Mouse (Mus musculus): ENCODE results near the gene Bbs2. TPM values are rescaled to one million over a fixed set of nuclear protein-coding genes. Genes with fewer than 3 reads are reported as not detected.

The Bbs2 gene
- polyA plus RNA-seq (2012; rRNA removed; ENCODE audit: low replicate concordance), result 4.4 and 5.7 TPM in 2 replicates

DNA sequence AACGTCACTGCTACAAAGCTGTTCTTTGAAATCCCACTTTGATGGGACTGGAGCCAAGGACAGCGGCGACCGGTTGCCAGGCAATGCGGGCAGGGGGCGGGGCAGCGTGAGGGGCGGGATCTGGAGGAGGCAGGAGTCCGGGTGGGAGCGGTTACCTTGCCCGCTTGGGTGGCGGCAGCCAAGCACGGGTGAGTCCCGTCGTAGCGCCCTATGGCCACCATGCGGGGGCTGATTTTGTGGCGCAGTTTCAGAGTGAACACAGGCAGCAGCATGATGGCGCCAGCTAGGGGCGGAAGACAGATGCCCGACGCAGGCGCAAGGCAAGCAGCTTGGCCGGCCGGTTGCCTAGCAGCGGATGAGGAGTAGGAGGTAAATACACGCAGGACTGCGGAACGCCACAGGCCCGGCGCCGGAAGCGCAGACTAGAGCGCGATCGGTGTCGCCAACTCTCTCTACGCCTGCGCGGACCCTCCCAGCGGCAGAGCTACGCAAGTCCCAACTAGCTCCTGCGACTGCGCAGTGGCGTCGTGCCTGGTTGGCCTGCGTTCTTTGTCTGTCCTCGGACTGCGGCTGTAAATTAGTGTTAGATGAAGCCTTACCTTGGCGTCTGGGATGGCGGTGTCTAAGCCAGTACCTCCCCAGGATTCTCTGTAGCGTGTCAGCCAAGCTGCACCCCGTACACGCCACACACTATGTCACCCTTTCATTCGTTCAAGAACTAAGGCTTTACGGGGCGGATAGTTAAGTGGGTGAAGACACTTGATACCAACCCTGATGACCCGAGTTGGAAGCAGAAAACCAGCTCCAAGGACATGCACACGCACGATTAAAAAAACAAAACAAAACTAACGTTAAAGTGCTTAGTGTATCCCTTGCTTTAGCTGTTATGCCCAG lies at the start of gene Bbs2:
Gene Bbs2 (minus strand): TSS at position 848 of the 894 bp plus-strand sequence.

DNA sequence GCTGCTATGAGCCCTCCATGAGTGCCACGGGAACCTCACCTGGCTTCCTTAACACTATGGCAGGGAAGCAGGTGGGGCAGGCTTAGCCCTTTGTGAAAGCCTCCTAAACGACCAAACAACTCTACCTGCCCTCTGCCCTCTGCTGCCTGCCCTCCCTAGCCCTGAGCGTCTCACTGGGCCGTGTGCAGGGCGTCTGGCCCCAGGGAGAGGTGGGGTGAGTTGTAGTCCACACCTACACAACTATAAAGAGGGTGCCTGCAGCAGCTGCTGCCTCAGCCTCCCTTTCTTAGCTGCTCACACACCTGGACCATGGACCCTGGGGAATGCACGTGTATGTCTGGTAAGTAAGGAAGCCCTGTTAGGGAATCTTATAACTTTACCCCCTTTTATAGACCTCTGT lies 38.2 kb upstream of the Bbs2 start, which contains the start of gene Mt4:
Gene Mt4 (plus strand): TSS at position 265 of the 400 bp plus-strand sequence.

DNA sequence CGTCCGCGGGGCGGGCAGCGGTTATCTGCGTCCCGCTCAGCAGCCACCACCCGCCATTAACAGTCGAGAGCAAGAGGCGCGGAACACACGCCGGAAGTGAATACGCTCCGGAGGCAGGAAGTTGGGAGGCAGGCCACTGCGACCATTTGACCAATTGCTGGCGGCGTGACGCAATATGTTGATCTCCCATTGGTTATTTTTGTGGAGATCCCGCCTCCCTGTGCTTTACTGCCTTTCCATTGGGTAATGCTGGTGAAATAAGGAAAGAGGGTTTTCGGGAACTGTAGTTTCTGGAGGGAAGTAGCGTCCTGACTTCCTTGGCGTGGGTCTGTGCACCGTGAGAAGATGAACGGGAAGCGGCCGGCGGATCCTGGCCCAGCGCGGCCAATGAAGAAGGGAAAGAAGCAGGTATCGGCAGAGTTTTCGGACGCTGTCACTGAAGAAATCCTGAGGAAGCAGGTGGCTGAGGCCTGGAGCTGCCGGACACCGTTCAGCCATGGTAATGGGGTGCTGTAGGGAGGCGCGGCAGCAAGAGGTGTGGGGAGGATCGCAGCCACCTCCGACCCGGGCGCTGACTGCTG lies 61.7 kb downstream of the Bbs2 start, which contains the start of the genes Nudt21 and Ogfod1:
Gene Nudt21 (minus strand): TSS at position 88 of the 581 bp plus-strand sequence.
Gene Ogfod1 (plus strand): TSS at position 255 of the 581 bp plus-strand sequence.

Other genes with a start within 250 kb of the Bbs2 start
- 50.2 and 92.0 TPM in 2 replicates for gene Amfr, start 86.1 kb downstream of the Bbs2 start, polyA plus RNA-seq (2012; rRNA removed; ENCODE audit: low replicate concordance)
- 90.2 and 110 TPM in 2 replicates for gene Nudt21, start 61.9 kb downstream of the Bbs2 start, polyA plus RNA-seq (2012; rRNA removed; ENCODE audit: low replicate concordance)
- 1.3 and 1.6 TPM in 2 replicates for gene Ogfod1, start 61.7 kb downstream of the Bbs2 start, polyA plus RNA-seq (2012; rRNA removed; ENCODE audit: low replicate concordance)
- gene Mt4, start 38.3 kb upstream of the Bbs2 start, polyA plus RNA-seq (2012; rRNA removed; ENCODE audit: low replicate concordance), result not detected in 2 replicates
- 1.6 and 2.2 TPM in 2 replicates for gene Mt3, start 53.7 kb upstream of the Bbs2 start, polyA plus RNA-seq (2012; rRNA removed; ENCODE audit: low replicate concordance)
- 30.7 and 76.9 TPM in 2 replicates for gene Mt2, start 73.7 kb upstream of the Bbs2 start, polyA plus RNA-seq (2012; rRNA removed; ENCODE audit: low replicate concordance)
- 1,406 and 2,937 TPM in 2 replicates for gene Mt1, start 80.2 kb upstream of the Bbs2 start, polyA plus RNA-seq (2012; rRNA removed; ENCODE audit: low replicate concordance)
- 4.1 and 6.2 TPM in 2 replicates for gene Nup93, start 115.6 kb upstream of the Bbs2 start, polyA plus RNA-seq (2012; rRNA removed; ENCODE audit: low replicate concordance)
- gene Slc12a3, start 230.3 kb upstream of the Bbs2 start, polyA plus RNA-seq (2012; rRNA removed; ENCODE audit: low replicate concordance), result 0.08 and 0.12 TPM in 2 replicates